Mouse (Mus musculus) brain, embryonic 18.5 days (tissue): ENCODE measurements around the gene 1810062G17Rik.

Source experiments
- DNase-seq: peaks from one replicate; pipeline ENCODE4 v3.0.0-alpha.2; 2012; ENCODE audit warnings: low read depth, low spot score

The 1810062G17Rik gene

DNA sequence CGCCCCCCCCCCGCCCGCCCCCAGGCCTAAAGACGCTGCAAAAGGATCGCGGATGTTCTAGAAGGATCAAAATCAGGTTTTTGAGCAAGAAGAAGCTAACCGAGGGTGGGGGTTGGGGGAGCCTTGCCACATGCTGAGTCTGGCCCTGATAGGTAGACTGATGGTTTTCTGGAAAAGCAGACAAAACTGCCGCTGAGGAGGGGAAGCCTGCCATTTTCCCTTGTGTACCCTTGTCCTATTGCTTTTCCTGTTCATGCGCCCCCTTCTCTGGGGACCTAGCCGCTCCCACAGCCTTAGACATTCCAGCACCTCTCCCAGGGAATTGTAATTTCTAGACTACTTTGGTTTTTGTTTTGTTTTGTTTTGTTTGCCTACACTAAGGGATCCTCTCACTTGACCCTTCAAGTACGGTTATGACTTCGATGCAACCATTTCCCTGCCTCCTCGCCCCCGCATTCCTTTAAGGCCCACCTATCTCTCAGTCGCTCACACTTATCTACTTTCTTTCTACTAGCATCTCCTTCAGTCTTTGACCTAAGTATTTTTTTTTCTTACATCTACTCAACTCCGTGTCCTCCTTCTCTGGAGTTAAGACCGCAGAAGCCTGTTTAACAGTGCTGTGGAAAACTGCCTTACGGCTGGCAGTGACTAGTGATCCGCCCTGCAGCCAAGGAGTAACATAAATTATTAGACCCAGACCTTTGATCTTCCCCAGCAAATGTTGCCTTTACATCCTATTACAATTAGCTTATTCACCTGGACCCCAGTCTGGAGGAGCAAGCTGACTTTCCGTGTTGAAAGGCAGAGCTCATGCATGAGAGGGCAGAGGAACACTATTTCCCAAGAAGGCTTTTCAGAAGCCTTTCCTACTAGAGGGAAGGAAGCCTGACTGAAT, 771 bp downstream of the 1810062G17Rik start:
- DNase-seq = no peak

- no peak for DNase-seq
Measured at GRCm38 (mm10) chr3:36478776-36479175, 3.0 kb downstream of the 1810062G17Rik start.

DNA sequence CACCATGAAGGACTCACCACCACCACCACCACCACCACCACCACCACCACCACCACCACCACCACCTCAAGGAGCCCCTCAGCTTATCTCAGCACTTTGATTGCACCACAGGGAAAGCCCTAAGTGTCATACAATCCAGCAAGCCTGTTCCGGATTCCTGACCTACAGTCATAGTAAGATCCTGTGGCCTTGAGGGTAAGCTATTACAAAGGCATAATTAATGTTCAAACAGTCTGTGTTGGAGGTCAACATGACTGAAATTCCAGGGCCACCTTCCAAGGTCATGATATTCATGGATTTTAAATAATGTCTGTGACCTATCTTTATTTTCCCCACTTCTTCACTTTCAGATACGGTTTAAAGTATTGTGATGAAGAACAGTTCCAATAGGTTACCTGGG, 4.7 kb downstream of the 1810062G17Rik start:
- DNase-seq = no peak

DNA sequence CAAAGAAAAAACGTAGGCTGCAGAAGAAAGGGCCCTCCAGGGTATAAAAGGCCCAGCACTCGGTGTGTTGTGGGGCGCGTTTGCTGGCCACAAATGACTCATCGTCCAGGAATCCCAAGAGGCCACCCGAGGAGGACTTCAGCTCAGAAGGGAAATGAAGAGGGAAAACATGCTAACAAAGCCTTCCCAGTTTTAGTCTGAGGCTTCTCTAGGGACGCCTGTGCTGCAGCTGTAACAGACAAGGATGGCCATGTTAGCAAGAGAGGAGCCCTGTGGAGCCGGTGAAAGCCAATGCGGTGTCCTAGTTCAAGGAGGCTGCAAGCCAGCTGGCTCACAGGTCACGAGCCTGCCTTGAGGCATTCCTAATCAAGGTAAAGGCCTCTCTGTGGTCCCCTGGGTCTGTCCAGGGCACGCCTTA, 6.0 kb downstream of the 1810062G17Rik start:
- no peak for DNase-seq

- DNase-seq = no peak
Measured at GRCm38 (mm10) chr3:36482940-36483339, 7.2 kb downstream of the 1810062G17Rik start.

DNA sequence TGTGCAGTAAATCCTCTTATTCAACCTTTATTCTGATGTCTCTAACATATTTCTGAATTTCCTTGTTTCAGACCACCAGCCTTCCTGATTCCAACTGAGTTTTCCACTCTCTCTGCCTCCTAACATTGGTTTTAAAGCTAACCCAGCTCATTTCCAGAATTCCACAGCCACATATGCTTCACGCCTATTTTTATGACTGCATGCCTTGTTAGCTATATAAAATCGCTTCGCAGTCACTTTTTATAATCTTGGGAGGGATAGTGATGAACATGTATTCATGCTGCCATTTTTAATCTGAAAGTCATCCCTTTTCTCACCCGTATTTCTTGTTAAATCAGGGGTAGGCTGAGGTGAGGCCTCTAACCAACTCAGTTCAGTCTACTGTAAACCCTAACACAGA, 8.6 kb downstream of the 1810062G17Rik start:
- DNase-seq = no peak

DNA sequence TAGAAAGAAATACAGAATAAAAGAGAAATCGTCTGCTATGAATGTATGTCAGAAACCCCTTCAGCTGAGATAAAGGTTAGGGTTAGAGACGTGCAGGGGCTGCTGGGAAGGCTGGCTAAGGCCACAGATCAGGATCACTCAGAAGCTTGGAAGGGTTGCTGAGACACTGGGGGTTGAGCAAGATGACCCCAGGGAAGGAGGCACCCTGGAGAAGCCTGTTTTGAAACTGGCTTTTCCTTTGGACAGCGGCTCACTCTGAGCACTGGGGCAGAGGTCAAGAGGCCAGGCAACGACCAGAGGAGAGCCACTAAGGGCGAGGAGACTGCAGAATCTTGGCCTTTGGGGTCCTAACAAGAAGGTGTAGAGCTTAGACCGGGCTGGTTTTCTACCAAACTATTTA, 10.4 kb downstream of the 1810062G17Rik start:
- no peak for DNase-seq

DNA sequence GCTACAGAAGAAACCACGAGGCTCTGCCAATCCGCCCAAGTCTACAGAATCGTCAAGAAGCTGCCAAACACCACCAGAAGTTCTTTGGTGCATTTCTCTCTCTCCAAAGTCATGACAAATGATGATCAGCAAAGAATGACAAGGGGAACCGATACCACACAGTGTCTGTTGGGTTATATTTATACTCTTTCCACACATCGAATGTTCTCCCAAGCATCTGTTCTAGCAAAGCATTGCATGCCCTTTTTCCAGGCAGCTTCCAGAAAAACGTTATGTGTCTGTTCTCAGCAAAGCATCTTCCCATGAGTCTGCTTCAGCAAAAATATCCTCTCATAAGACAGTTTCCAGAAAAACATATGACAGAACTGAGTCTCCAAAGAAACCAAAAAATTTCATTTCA, 11.1 kb downstream of the 1810062G17Rik start:
- DNase-seq = no peak

GRCm38 (mm10) chr3:36488367-36488766, 12.6 kb downstream of the 1810062G17Rik start:
- DNase-seq = no peak

GRCm38 (mm10) chr3:36488899-36489589, 13.3 kb downstream of the 1810062G17Rik start:
- DNase-seq = no peak

DNA sequence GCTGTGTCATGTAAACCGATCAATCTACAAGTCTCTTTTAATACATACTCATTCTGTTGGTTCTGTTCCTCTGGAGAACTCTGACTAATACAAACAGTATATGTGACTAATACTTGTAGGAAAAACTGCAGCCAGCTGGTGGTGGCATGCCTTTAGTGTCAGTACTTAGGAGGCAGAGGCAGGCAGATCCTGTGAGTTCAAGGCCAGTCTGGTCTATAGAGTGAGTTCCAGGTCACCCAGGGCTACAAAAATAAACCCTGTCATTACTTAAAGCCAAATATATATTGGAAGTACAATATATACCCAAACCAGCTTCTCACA, 13.8 kb downstream of the 1810062G17Rik start:
- DNase-seq = no peak

GRCm38 (mm10) chr3:36491535-36491934, 15.8 kb downstream of the 1810062G17Rik start:
- DNase-seq = no peak

- DNase-seq = no peak
Measured at GRCm38 (mm10) chr3:36492716-36493391, 17.1 kb downstream of the 1810062G17Rik start.

DNA sequence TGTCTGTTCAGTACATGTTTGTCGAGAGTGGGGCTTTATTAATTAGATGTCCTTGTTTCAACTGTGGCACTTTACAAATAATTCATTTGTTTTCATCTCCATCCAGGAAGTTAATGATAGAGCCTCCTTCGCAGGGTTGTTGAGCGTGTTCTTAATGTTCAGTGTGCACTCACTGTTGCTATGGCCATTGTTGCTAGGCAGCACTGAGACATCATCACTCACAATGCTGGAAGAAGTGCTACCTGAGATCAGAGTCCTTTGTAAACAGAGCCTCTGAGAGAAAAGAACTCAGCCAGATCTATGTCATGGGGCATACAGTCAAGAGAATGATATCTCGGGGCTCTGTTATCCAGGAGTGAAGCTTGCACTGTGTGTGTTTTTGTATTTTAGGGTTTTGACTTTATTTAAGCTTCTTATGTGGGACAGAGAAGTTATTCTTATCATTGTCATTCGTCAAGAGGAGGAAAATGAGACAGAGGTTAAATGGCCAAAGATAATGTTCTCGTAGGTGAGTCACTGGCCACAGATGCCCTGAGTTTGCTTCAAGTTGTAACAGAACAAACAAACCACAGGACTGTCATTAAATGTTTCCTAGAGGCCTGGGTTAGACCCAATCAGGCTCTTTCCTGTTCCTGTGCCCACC, 18.0 kb downstream of the 1810062G17Rik start:
- DNase-seq = no peak

DNA sequence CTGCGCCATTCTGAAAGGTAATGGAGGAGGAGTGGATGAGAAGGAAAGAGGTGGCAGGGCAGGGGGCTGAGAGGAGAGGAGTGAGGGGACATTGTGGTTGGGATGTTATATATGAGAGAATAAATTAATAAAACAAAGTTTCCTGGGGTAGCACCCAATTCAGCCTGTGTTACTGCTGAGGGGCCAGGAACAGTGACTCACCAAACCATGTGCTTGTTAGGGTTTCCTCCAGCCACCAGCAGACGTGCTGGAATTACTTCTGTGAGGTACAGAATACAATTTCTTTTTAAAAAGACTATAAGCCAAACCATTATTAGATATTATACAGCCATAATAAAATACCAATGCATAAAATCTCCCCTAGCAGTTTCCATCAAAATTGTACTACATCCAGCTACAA, 18.9 kb downstream of the 1810062G17Rik start:
- DNase-seq = no peak

- no peak for DNase-seq
Measured at GRCm38 (mm10) chr3:36495436-36495835, 19.7 kb downstream of the 1810062G17Rik start.

DNA sequence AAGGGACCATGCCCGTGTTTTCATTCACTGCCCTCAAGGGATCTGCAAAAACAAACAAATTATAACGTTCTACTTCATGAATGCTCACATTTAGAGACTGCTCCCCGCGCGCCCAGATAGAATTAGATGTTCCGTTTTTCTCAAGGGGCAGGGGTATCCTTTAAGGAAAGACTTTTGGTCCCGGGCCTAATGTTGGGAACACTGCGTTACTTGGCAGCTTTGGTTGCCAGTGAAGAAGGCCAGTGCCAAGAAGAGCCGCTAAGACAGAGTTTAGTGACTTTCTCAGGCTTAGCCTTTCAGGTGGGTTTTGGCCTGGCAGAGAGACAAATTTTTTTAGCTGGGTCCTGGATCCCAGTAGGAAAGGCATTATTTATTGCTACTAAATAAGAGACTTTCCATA, 20.5 kb downstream of the 1810062G17Rik start:
- no peak for DNase-seq

DNA sequence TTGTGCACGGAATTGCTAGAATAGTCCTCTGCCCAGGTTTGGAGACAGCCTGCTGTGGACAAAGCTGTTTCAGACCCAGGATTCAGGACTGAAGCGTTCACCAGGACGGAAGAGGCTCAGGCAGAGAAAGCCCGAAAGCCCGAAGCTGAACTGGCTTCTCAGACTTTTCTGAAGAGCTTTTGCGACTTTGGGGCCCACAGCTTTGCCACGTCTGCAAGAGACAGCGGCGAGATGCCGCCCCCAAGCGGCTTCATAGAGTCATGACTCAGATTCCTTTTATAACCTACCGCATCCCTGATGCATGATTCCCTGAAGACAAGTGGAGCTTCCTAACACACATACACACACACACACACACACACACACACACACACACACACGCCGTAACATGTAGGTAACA, 21.0 kb downstream of the 1810062G17Rik start:
- DNase-seq = no peak

GRCm38 (mm10) chr3:36498224-36498623, 22.5 kb downstream of the 1810062G17Rik start:
- no peak for DNase-seq

DNA sequence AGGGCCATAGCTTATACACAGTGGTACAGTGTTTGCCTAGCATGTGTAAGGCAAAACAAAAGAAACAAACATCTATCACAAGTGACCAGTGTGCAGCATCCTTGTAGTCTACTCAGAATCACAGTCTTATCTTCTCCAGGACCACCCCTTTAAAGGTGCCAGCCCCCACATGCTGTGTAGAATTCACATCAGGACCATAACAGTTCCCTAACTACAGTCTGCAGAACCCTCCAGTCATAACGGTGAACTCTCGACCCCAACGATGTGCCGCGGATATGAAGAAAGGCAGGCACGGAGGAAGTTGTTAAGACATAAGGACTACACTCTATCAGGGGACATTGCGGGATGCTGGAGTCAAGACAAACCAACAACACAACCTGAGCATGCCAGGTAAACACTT, 23.7 kb downstream of the 1810062G17Rik start:
- no peak for DNase-seq

GRCm38 (mm10) chr3:36500976-36501375, 25.2 kb downstream of the 1810062G17Rik start:
- DNase-seq = no peak

DNA sequence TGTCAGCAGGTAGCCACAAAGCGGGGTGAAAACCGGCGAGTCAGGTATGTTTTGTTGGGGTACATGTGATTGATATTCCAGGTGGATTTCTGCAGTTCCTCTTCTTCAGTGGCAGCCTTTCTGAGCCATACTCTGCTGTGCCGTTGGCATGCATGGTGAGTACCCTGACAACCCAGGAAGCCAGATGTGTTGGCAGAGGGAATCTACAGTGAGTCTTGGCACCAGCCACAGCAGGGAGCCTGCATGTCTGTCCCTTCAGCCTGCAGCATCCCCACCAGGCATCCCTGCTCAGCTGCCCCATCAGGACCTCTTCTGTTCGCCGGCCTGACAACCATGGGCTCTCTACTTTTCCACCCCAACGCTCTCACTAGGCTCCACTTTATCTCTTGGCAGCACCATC, 25.8 kb downstream of the 1810062G17Rik start:
- DNase-seq = no peak
